Mouse (Mus musculus) midbrain, postnatal 0 days (tissue): ENCODE data around the gene Zbtb46. TPM values are rescaled to one million over a fixed set of nuclear protein-coding genes. Genes with fewer than 3 reads are reported as not detected.
A peak's percentile ranks its signal among the peaks of the same experiment; 100 is the strongest.

Source experiments
- ATAC-seq: fragments of 200-750 bp; cut with Nextera tagmentation; 2 replicates; pipeline ENCODE4 v1.8.0; 2017; ENCODE audit warnings: moderate number of reproducible peaks, mild to moderate bottlenecking, moderate TSS enrichment, moderate library complexity; ENCODE audit not compliant: low FRiP score
- DNase-seq: peaks from one replicate; pipeline ENCODE4 v3.0.0-alpha.2; 2015; ENCODE audit warnings: low spot score
- H3K27ac ChIP-seq: fragments of 300-500 bp; sonication (generic); 2 replicates; pipeline ENCODE4 v1.5.1; 2014; ENCODE audit warnings: low read depth, mild to moderate bottlenecking, low read length, mixed read lengths
- H3K27me3 ChIP-seq: fragments of 300-500 bp; sonication (generic); 2 replicates; pipeline ENCODE4 v1.6.1; 2014; ENCODE audit warnings: low read length, control low read depth, mixed read lengths; ENCODE audit not compliant: insufficient read depth
- H3K36me3 ChIP-seq: fragments of 300-500 bp; sonication (generic); 2 replicates; pipeline ENCODE4 v1.6.1; 2014; ENCODE audit warnings: low read length, control low read depth, mixed read lengths; ENCODE audit not compliant: insufficient read depth
- H3K4me1 ChIP-seq: fragments of 300-500 bp; sonication (generic); 2 replicates; pipeline ENCODE4 v1.6.1; 2014; ENCODE audit warnings: mild to moderate bottlenecking, control low read depth, antibody characterized with exemption, low read length, mixed read lengths; ENCODE audit not compliant: insufficient read depth
- H3K4me2 ChIP-seq: fragments of 300-500 bp; sonication (generic); 2 replicates; pipeline ENCODE4 v1.6.1; 2014; ENCODE audit warnings: low read depth, mild to moderate bottlenecking, low read length, mixed read lengths; ENCODE audit not compliant: poor library complexity, severe bottlenecking
- H3K4me3 ChIP-seq: fragments of 300-500 bp; sonication (generic); 2 replicates; pipeline ENCODE4 v1.5.1; 2014; ENCODE audit warnings: low read depth, mild to moderate bottlenecking, low read length, moderate library complexity
- H3K9ac ChIP-seq: fragments of 300-500 bp; sonication (generic); replicated peaks from 2 replicates; pipeline ENCODE4 v1.6.1; 2014; ENCODE audit warnings: mild to moderate bottlenecking, low read length, moderate library complexity, mixed read lengths; ENCODE audit not compliant: poor library complexity, severe bottlenecking
- H3K9me3 ChIP-seq: fragments of 300-500 bp; sonication (generic); 2 replicates; pipeline ENCODE4 v1.6.1; 2016; ENCODE audit warnings: low read length, control low read depth
- CTCF ChIP-seq: IDR thresholded peaks from 2 replicates; pipeline ENCODE4 v1.5.1; 2016; ENCODE audit warnings: antibody characterized with exemption, mild to moderate bottlenecking
- WGBS: fragments of 180-500 bp; shearing (Covaris S2); extraction: QIAGEN DNeasy Blood & Tissue Kit; methylation state at CpG from one replicate; pipeline ENCODE4 v1.1.7; 2014; 5-methylcytosine and 5-hydroxymethylcytosine counted together
- polyA plus RNA-seq: library from polyadenylated mRNA; unstranded; fragments of >200 nt; fragmentation: Nextera tagmentation; extraction: Ambion mirVana; gene quantifications from 2 replicates; pipeline ENCODE4 v1.2.1, GENCODE M21; 2015
- total RNA-seq: library from RNA; depleted of rRNA; stranded (reverse); fragments of >200 nt; gene quantifications from 2 replicates; pipeline ENCODE4 v1.2.3, GENCODE M21; 2014

Zbtb46 gene
- total and polyA plus RNA-seq, 2 experiments from 2014 or later, result 18.4 to 25.8 TPM

DNA sequence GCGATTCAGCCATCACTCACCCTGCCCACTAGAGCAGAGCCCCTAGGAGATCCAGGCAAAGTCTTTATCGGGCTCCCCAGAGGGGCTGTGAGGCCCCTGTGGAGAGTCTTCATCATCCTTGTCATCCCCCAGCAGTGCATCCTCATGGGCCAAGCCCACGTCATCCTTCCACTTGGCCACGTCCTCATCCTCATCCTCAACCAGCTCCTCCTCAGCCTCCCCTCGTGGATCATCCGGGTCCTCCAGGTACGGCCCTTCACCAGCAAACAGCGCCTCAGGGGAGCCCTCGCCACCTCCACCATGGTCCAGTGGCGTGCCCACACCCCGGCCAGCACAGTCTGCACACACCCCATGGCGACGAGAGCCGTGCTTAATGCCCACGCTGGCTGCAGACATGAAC lies 68.2 kb downstream of the Zbtb46 start:
- no peak for ATAC-seq
- Histone ChIP-seq H3K27ac (no peak overlapping the region), H3K27me3 (no peaks in the 10 kb centered on the region), H3K4me2 (no peak overlapping the region), H3K9me3 (no peaks in the 10 kb centered on the region), H3K4me1 (no peaks in the 10 kb centered on the region), H3K36me3 (peaks cover 32% of the 10 kb centered on the region), H3K9ac (no peak overlapping the region), H3K4me3 (no peak overlapping the region)
- no peak for TF ChIP-seq CTCF
- no peak for DNase-seq
- WGBS, result 89% methylated on average over 15 of the region's 15 CpGs

- Histone ChIP-seq H3K36me3 (peaks cover 34% of the 10 kb centered on the region), H3K9ac (no peak overlapping the region), H3K27ac (no peak overlapping the region), H3K4me1 (no peaks in the 10 kb centered on the region), H3K4me3 (no peak overlapping the region), H3K9me3 (no peaks in the 10 kb centered on the region), H3K4me2 (no peak overlapping the region), H3K27me3 (no peaks in the 10 kb centered on the region)
- 73% methylated on average over 4 of the region's 4 CpGs for WGBS
- no peak for TF ChIP-seq CTCF
- ATAC-seq, result no peak
- no peak for DNase-seq
Observed at GRCm38 (mm10) chr2:181390136-181390870, 68.9 kb downstream of the Zbtb46 start.

DNA sequence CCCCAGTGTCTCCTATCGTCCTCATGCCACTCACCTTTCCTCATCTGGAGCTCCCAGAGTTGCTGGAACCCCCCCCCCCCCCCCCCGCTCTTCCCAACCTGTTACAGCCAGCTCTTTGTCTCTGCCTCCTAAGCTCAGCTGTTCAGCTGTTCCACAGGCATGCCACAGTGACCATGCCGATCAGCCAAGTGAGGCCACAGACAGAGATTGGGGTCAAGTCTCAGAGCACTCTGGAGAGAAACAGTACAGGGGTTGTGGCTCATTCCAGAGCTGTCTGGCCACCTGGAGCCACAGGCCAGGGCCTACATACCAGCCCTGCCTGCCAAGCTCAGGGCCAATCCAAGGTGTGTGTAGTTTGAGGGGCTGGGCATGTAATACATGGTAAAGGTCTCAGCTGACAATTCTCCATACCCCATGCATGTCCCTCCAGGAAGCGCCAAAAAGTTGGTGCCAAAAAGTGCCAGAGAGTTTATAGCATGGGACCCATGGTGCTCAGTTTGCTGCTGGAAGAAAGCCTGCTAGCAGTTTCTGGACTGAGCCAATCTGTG lies 72.5 kb downstream of the Zbtb46 start:
- Histone ChIP-seq H3K4me2 (no peak overlapping the region), H3K4me1 (no peaks in the 10 kb centered on the region), H3K27me3 (no peaks in the 10 kb centered on the region), H3K4me3 (no peak overlapping the region), H3K9me3 (no peaks in the 10 kb centered on the region), H3K36me3 (peaks cover 37% of the 10 kb centered on the region), H3K27ac (no peak overlapping the region), H3K9ac (no peak overlapping the region)
- ATAC-seq, result no peak
- TF ChIP-seq CTCF, result no peak
- DNase-seq, result no peak
- 88% methylated on average over 3 of the region's 4 CpGs for WGBS

- Histone ChIP-seq H3K9ac (no peak overlapping the region), H3K27me3 (no peaks in the 10 kb centered on the region), H3K4me2 (no peak overlapping the region), H3K27ac (no peak overlapping the region), H3K36me3 (peaks cover 38% of the 10 kb centered on the region), H3K4me3 (no peak overlapping the region), H3K9me3 (no peaks in the 10 kb centered on the region), H3K4me1 (no peaks in the 10 kb centered on the region)
- peak; percentile 40 for DNase-seq
- 82% methylated on average over 3 of the region's 3 CpGs for WGBS
- no peak for ATAC-seq
- TF ChIP-seq CTCF, result no peak
Observed at GRCm38 (mm10) chr2:181385885-181386284, 73.3 kb downstream of the Zbtb46 start.

GRCm38 (mm10) chr2:181384919-181385391 lies 74.3 kb downstream of the Zbtb46 start:
- DNase-seq, result peak; percentile 84
- TF ChIP-seq CTCF, result no peak
- H3K27ac ChIP-seq, result no peak overlapping the region

GRCm38 (mm10) chr2:181384463-181384862 lies 74.8 kb downstream of the Zbtb46 start:
- TF ChIP-seq CTCF, result no peak
- Histone ChIP-seq H3K36me3 (peaks cover 45% of the 10 kb centered on the region), H3K9ac (no peak overlapping the region), H3K9me3 (no peaks in the 10 kb centered on the region), H3K4me1 (no peaks in the 10 kb centered on the region), H3K27me3 (no peaks in the 10 kb centered on the region), H3K27ac (no peak overlapping the region), H3K4me2 (no peak overlapping the region), H3K4me3 (no peak overlapping the region)
- ATAC-seq (peak; percentile 21; the same call in 1 of the 2 replicates), DNase-seq (no peak)
- 86% methylated on average over 7 of the region's 7 CpGs for WGBS

More at GRCm38 (mm10) chr2:181384919-181385391, 74.3 kb downstream of the Zbtb46 start:
- Histone ChIP-seq H3K27me3 (no peaks in the 10 kb centered on the region), H3K36me3 (peaks cover 40% of the 10 kb centered on the region), H3K4me3 (no peak overlapping the region), H3K4me2 (no peak overlapping the region), H3K4me1 (no peaks in the 10 kb centered on the region), H3K9me3 (no peaks in the 10 kb centered on the region), H3K9ac (no peak overlapping the region)
- 78% methylated on average over 4 of the region's 4 CpGs for WGBS
- peak; percentile 56 for ATAC-seq
